Mouse (Mus musculus) cortical plate, adult 2 months (tissue): ENCODE data around the gene Fam53a.

ENCODE experiments used
- CTCF ChIP-seq: fragments of 200-500 bp; IDR thresholded peaks from 2 replicates; pipeline ENCODE4 v1.5.1; 2011; ENCODE audit warnings: mild to moderate bottlenecking, control low read depth, low read length; ENCODE audit not compliant: insufficient read depth; ENCODE audit errors: extremely low read depth
- POLR2A ChIP-seq: fragments of 200-500 bp; IDR thresholded peaks from 2 replicates; pipeline ENCODE4 v1.6.1; 2011; ENCODE audit warnings: mild to moderate bottlenecking, low read length, control low read depth; ENCODE audit not compliant: insufficient read depth; ENCODE audit errors: extremely low read depth

- TF ChIP-seq CTCF = no peak
- no peak for TF ChIP-seq POLR2A
Observed at GRCm38 (mm10) chr5:33607434-33607833, 22.0 kb downstream of the Fam53a start.
